In the genomic region with DNA sequence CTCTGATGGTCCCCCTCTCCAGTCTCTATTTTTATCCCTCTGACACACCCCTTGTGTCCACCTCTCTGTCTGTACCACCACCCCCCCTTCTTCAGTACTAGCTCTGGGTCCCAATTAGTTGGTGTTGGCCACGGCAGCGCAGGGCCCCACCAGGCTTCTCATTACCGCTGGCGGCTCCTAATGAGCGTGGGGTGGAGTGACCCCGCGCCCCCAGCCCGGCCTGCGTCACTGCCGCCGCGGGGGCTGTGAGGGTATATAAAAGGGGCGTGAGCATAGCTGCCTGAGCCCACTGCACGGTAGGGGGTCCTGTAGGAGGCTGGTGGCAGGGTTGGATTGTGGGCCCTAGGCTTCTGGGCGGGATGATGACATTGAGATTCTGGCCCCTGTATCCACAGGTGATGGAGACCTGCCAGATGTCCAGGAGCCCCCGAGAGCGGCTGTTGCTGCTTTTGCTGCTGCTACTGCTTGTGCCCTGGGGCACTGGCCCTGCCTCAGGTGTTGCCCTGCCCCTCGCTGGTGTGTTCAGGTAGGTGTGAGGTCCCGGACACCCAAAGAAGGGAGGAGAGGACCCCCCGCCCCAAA, we compare ENCODE assay signal across 9 mouse cellular contexts. TPM values are rescaled to one million over a fixed set of nuclear protein-coding genes. Genes with fewer than 3 reads are reported as not detected.
A peak's percentile ranks its signal among the peaks of the same experiment; 100 is the strongest.
DNase-seq lines count a peak whose midpoint lies in the region; ATAC-seq and TF ChIP-seq lines count a peak whose summit lies in the region.
"Had no signal": no experiment of that assay in that cellular context is flagged by ENCODE, and none has a peak within 500 bp of the region (broad histone marks: within the 10 kb centered on the region; RNA-seq: fewer than 3 reads in every experiment).

A gene (plus strand): TSS at position 100 of the 582 bp plus-strand sequence.

- in situ Hi-C loops in ES-E14 (cut with MboI; ENCODE audit: low sequenced_read_pairs in 2 of 2, unreplicated experiment in 2 of 2): no loop called here

- ATAC-seq in heart, embryonic 11.5 days (replicated peaks; ENCODE audit: insufficient number of reproducible peaks, low FRiP score, low TSS enrichment): no peak
- no peak for ATAC-seq in hindbrain, embryonic 14.5 days (ENCODE audit: low FRiP score)
- no peak for ATAC-seq in midbrain, embryonic 12.5 days (ENCODE audit: low FRiP score, low read depth)
- ATAC-seq in inflammation-experienced regulatory T-cells, adult 6 months: no peak

- peaks cover 99% of the 10 kb centered on the region for H3K27me3 ChIP-seq in heart, embryonic 11.5 days (ENCODE audit: control insufficient read depth, insufficient read depth, low read length)
- H3K27me3 ChIP-seq in hindbrain, embryonic 14.5 days (ENCODE audit: control insufficient read depth, insufficient read depth, low read length): peaks cover 91% of the 10 kb centered on the region
- peaks cover 100% of the 10 kb centered on the region for H3K27me3 ChIP-seq in midbrain, embryonic 12.5 days

- H3K9ac ChIP-seq in heart, embryonic 11.5 days (ENCODE audit: low read depth, low read length): no peak within 1 kb of the TSS
- H3K9ac ChIP-seq in ES-E14 (ENCODE audit: insufficient read depth, low read depth, low read length, poor library complexity, severe bottlenecking): peak within 1 kb of the TSS; percentile 54; the same call in 1 of the 2 replicates
- H3K9ac ChIP-seq in hindbrain, embryonic 14.5 days: no peak within 1 kb of the TSS
- no peak within 1 kb of the TSS for H3K9ac ChIP-seq in midbrain, embryonic 12.5 days (replicated peaks)

- H3K27ac ChIP-seq in heart, embryonic 11.5 days (ENCODE audit: low read depth, low read length): no peak within 1 kb of the TSS
- H3K27ac ChIP-seq in ES-E14 (ENCODE audit: insufficient read depth, low read depth, low read length, poor library complexity, severe bottlenecking): no peak within 1 kb of the TSS
- H3K27ac ChIP-seq in hindbrain, embryonic 14.5 days: no peak within 1 kb of the TSS
- no peak within 1 kb of the TSS for H3K27ac ChIP-seq in midbrain, embryonic 12.5 days (replicated peaks)
- H3K27ac ChIP-seq: layer of hippocampus, adult 2 months had no signal

- peak within 1 kb of the TSS; percentile 68 for H3K4me2 ChIP-seq in heart, embryonic 11.5 days
- H3K4me2 ChIP-seq in hindbrain, embryonic 14.5 days (replicated peaks): peak within 1 kb of the TSS; percentile 56
- peak within 1 kb of the TSS; percentile 48 for H3K4me2 ChIP-seq in midbrain, embryonic 12.5 days (replicated peaks)

- H3K4me3 ChIP-seq in heart, embryonic 11.5 days (ENCODE audit: low read depth, low read length): peak within 1 kb of the TSS; percentile 32
- H3K4me3 ChIP-seq in ES-E14 (ENCODE audit: insufficient read depth in 1 of 2, low read depth in 1 of 2, low read length in 2 of 2, poor library complexity in 1 of 2, severe bottlenecking in 1 of 2): peak within 1 kb of the TSS; percentile 64 to 76
- H3K4me3 ChIP-seq in hindbrain, embryonic 14.5 days (replicated peaks; ENCODE audit: low read length): peak within 1 kb of the TSS; percentile 26
- H3K4me3 ChIP-seq in midbrain, embryonic 12.5 days: peak within 1 kb of the TSS; percentile 25

- H3K4me1 ChIP-seq in heart, embryonic 11.5 days (ENCODE audit: control insufficient read depth, insufficient read depth, low read length): peaks cover 17% of the 10 kb centered on the region; the same call in 1 of the 2 replicates
- H3K4me1 ChIP-seq in ES-E14 (ENCODE audit: control insufficient read depth in 2 of 2, insufficient read depth in 2 of 2, low read length in 2 of 2, poor library complexity in 1 of 2): peaks cover 0 to 15% of the 10 kb centered on the region in 2 experiments; a peak in 2 of 4 replicates
- peaks cover 9% of the 10 kb centered on the region for H3K4me1 ChIP-seq in hindbrain, embryonic 14.5 days (replicated peaks; ENCODE audit: control insufficient read depth, insufficient read depth, low read length)
- H3K4me1 ChIP-seq in midbrain, embryonic 12.5 days: peaks cover 22% of the 10 kb centered on the region

- DNase-seq in heart, postnatal 4 days: no peak
- no peak for DNase-seq in ES-E14 (ENCODE audit: low read depth, low spot score)
- DNase-seq in hindbrain, embryonic 14.5 days (ENCODE audit: low spot score): no peak
- no peak for DNase-seq in adrenal gland, postnatal 25 days
- no peak for DNase-seq in T-cell, adult 2 months (ENCODE audit: low spot score)

- no peaks in the 10 kb centered on the region for H3K36me3 ChIP-seq in heart, embryonic 11.5 days (ENCODE audit: control insufficient read depth, insufficient read depth, low read length)
- H3K36me3 ChIP-seq in ES-E14 (ENCODE audit: control insufficient read depth, insufficient read depth, low read length, poor library complexity, severe bottlenecking): no peaks in the 10 kb centered on the region
- no peaks in the 10 kb centered on the region for H3K36me3 ChIP-seq in hindbrain, embryonic 14.5 days (replicated peaks; ENCODE audit: control insufficient read depth, insufficient read depth)
- H3K36me3 ChIP-seq in midbrain, embryonic 12.5 days: no peaks in the 10 kb centered on the region

- no peaks in the 10 kb centered on the region for H3K9me3 ChIP-seq in heart, embryonic 11.5 days (replicated peaks; ENCODE audit: control insufficient read depth, low read length)
- no peaks in the 10 kb centered on the region for H3K9me3 ChIP-seq in ES-E14 (ENCODE audit: control insufficient read depth, insufficient read depth, low read depth, low read length)
- H3K9me3 ChIP-seq in hindbrain, embryonic 14.5 days (ENCODE audit: control insufficient read depth, low read length): no peaks in the 10 kb centered on the region
- no peaks in the 10 kb centered on the region for H3K9me3 ChIP-seq in midbrain, embryonic 12.5 days

- WGBS in heart, embryonic 11.5 days (ENCODE audit: insufficient replicate concordance): 27% methylated on average over 19 of the region's 20 CpGs
- WGBS in hindbrain, embryonic 14.5 days: 21% methylated on average over 20 of the region's 20 CpGs
- 23% methylated on average over 19 of the region's 20 CpGs for WGBS in midbrain, embryonic 12.5 days

TF ChIP-seq in ES-E14, 5 proteins besides CTCF, POLR2A, EP300 and RAD21:
- no peak for TF ChIP-seq ZNF384 (IDR thresholded peaks at IDR 0.05; ENCODE audit: low read depth, low read length)
- TF ChIP-seq CHD2 (IDR thresholded peaks at IDR 0.05; ENCODE audit: low read depth, low read length): no peak
- TF ChIP-seq ZC3H11A (IDR thresholded peaks at IDR 0.05; ENCODE audit: borderline replicate concordance, low read depth, low read length): no peak
- TF ChIP-seq MAFK (IDR thresholded peaks at IDR 0.05; ENCODE audit: insufficient read depth, low read depth, low read length): no peak
- TF ChIP-seq HCFC1 (IDR thresholded peaks at IDR 0.05; ENCODE audit: borderline replicate concordance, insufficient read depth, low read length): no peak

RNA-seq across cellular contexts. Expression of the gene that starts here (rescaled TPM):
- 0.68 TPM in 1 of 2 replicates, not detected in the other for polyA plus RNA-seq in heart, embryonic 11.5 days (2014; fragmentation: Nextera tagmentation; extraction: Ambion mirVana)
- not detected for total RNA-seq in heart, postnatal 4 days (2021)
- total RNA-seq in ES-E14 (2012; rRNA removed): 0.54 TPM in 1 of 2 replicates, not detected in the other
- 0.83 TPM in 1 of 2 replicates, not detected in the other for polyA plus RNA-seq in hindbrain, embryonic 14.5 days (2014; fragmentation: Nextera tagmentation; extraction: Ambion mirVana)
- polyA plus RNA-seq in midbrain, embryonic 12.5 days (2016; fragmentation: Nextera tagmentation; extraction: Ambion mirVana): 1.3 and 2.4 TPM in 2 replicates
- total RNA-seq in adrenal gland, postnatal 25 days (2021): not detected in 2 replicates
- not detected for polyA plus RNA-seq in inflammation-experienced regulatory T-cells, adult 6 months (2017; shearing (Covaris generic))
- total RNA-seq: layer of hippocampus, adult 2 months had no signal
